Mouse (Mus musculus): ENCODE results near the gene Haghl. TPM values are rescaled to one million over a fixed set of nuclear protein-coding genes. Genes with fewer than 3 reads are reported as not detected.

The Haghl gene
- polyA plus RNA-seq, 1 experiment from 2014 or later = 130 TPM

- 83% methylated on average over 15 of the region's 15 CpGs for WGBS
- H3K27ac ChIP-seq (ENCODE audit: low read depth, low read length) = no peak overlapping the region
- no peaks in the 10 kb centered on the region for H3K9me3 ChIP-seq (replicated peaks; ENCODE audit: control insufficient read depth, low read length)
- H3K36me3 ChIP-seq (ENCODE audit: control insufficient read depth, insufficient read depth, low read length) = peaks cover 61% of the 10 kb centered on the region
- no peak for ATAC-seq
- peak overlapping the region; percentile 86 for H3K9ac ChIP-seq (ENCODE audit: low read length)
- H3K4me3 ChIP-seq (ENCODE audit: low read depth, low read length) = peak overlapping the region; percentile 64
- peaks cover 11% of the 10 kb centered on the region for H3K4me1 ChIP-seq (ENCODE audit: control insufficient read depth, insufficient read depth, low read length)
- no peak for DNase-seq (ENCODE audit: low spot score)
- H3K4me2 ChIP-seq (ENCODE audit: low read length) = peak overlapping the region; percentile 87
- no peaks in the 10 kb centered on the region for H3K27me3 ChIP-seq (replicated peaks; ENCODE audit: control insufficient read depth, insufficient read depth, low read length)
Observed at GRCm38 (mm10) chr17:25783861-25784574, 1.5 kb downstream of the Haghl start.

DNA sequence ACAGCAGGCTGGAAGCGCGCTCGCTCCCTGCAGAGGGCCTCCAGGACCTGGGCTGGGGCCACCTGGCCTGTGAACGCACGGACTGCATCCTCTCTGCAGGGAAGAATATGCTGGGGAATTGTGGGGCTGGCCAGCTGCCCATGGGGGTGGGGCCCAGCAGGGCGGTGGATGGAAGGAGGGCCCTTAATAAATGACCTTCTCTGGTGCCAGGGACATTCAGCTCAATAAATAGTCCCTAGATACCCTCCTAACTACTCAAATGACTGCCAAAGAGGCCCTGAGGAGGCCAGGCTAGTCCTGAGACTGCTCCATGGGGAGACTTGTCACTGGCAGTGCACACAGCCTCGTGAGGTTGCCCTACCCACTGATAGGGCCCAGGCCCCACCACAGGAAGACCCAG lies 2.4 kb downstream of the Haghl start:
- Histone ChIP-seq H3K27me3 (replicated peaks; ENCODE audit: control insufficient read depth, insufficient read depth, low read length) (no peaks in the 10 kb centered on the region), H3K9ac (ENCODE audit: low read length) (no peak overlapping the region), H3K4me2 (ENCODE audit: low read length) (no peak overlapping the region), H3K4me1 (ENCODE audit: control insufficient read depth, insufficient read depth, low read length) (peaks cover 11% of the 10 kb centered on the region), H3K27ac (ENCODE audit: low read depth, low read length) (no peak overlapping the region), H3K9me3 (replicated peaks; ENCODE audit: control insufficient read depth, low read length) (no peaks in the 10 kb centered on the region), H3K36me3 (ENCODE audit: control insufficient read depth, insufficient read depth, low read length) (peaks cover 56% of the 10 kb centered on the region), H3K4me3 (ENCODE audit: low read depth, low read length) (no peak overlapping the region)
- WGBS = 71% methylated on average over 7 of the region's 7 CpGs
- no peak for DNase-seq (ENCODE audit: low spot score)
- no peak for ATAC-seq

GRCm38 (mm10) chr17:25781339-25781738 lies 4.1 kb downstream of the Haghl start:
- Histone ChIP-seq H3K4me2 (ENCODE audit: low read length) (no peak overlapping the region), H3K4me3 (ENCODE audit: low read depth, low read length) (no peak overlapping the region), H3K27ac (ENCODE audit: low read depth, low read length) (no peak overlapping the region), H3K9me3 (replicated peaks; ENCODE audit: control insufficient read depth, low read length) (no peaks in the 10 kb centered on the region), H3K36me3 (ENCODE audit: control insufficient read depth, insufficient read depth, low read length) (peaks cover 53% of the 10 kb centered on the region), H3K9ac (ENCODE audit: low read length) (no peak overlapping the region), H3K27me3 (replicated peaks; ENCODE audit: control insufficient read depth, insufficient read depth, low read length) (no peaks in the 10 kb centered on the region), H3K4me1 (ENCODE audit: control insufficient read depth, insufficient read depth, low read length) (peaks cover 11% of the 10 kb centered on the region)
- DNase-seq (ENCODE audit: low spot score) (no peak), ATAC-seq (no peak)
- 82% methylated on average over 6 of the region's 6 CpGs for WGBS

DNA sequence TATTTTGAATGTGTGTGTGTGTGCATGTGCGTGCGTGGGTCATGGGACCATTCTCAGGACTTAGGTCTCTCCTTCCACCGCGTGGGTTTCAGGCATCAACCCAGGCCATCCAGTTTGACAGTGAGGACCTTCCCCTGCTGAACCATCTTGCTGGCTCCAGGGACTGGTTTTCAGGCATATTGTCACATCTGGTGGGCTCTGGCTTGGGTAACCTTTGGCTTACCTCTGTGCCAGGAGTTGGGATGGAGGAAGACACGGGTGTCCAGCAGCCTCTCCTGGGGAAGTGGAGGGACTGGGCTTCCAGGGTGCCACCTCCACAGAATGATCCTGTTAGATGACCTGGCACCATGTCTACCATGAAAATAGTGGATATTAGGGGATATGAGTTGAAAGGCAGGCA lies 7.5 kb downstream of the Haghl start:
- H3K4me3 ChIP-seq (ENCODE audit: low read depth, low read length) = no peak overlapping the region
- DNase-seq (ENCODE audit: low spot score) = no peak
- ATAC-seq = no peak
- WGBS = 93% methylated on average over 5 of the region's 5 CpGs
- H3K4me1 ChIP-seq (ENCODE audit: control insufficient read depth, insufficient read depth, low read length) = peaks cover 6% of the 10 kb centered on the region
- H3K9me3 ChIP-seq (replicated peaks; ENCODE audit: control insufficient read depth, low read length) = no peaks in the 10 kb centered on the region
- no peak overlapping the region for H3K27ac ChIP-seq (ENCODE audit: low read depth, low read length)
- no peak overlapping the region for H3K4me2 ChIP-seq (ENCODE audit: low read length)
- H3K27me3 ChIP-seq (replicated peaks; ENCODE audit: control insufficient read depth, insufficient read depth, low read length) = no peaks in the 10 kb centered on the region
- peaks cover 40% of the 10 kb centered on the region for H3K36me3 ChIP-seq (ENCODE audit: control insufficient read depth, insufficient read depth, low read length)
- no peak overlapping the region for H3K9ac ChIP-seq (ENCODE audit: low read length)

DNA sequence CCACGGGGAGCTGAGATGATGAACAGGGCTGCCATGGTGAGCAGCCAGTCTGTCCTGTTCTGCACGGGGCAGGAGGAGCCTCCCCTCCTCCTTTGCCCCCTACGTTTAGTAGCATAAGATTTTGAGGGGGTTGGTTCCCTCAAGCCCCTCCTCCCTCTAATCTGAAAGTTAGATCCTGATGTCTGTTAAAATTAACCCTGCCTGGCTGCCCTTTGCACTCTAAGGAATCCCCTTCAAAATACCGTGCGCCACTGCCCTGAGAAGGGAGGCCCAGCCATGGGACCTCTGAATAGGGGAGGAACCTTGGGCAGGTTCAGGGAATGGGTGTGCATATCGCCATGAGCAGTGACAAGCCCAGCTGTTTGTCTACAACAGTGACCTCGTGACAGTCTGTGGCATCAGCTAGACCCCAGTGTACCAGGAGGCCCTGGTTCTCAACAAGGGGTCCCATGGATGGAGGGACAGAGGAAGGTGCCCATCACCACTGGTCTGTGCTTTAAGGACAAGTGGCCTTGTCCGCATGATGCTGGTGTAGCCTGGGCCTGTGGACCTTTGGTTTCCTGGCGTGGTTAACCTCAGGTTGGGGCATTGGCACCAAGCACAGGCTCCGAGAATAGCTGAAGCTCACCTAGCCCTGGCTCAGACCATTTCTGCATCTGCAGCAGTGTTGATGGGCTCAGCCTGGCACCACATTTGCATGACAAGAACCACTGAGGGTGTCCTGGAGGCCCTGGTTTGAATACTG lies 10.0 kb downstream of the Haghl start:
- 78% methylated on average over 10 of the region's 10 CpGs for WGBS
- H3K36me3 ChIP-seq (ENCODE audit: control insufficient read depth, insufficient read depth, low read length) = peaks cover 15% of the 10 kb centered on the region
- ATAC-seq (no peak), DNase-seq (ENCODE audit: low spot score) (no peak)
- peaks cover 6% of the 10 kb centered on the region for H3K4me1 ChIP-seq (ENCODE audit: control insufficient read depth, insufficient read depth, low read length)
- no peaks in the 10 kb centered on the region for H3K9me3 ChIP-seq (replicated peaks; ENCODE audit: control insufficient read depth, low read length)
- no peak overlapping the region for H3K4me3 ChIP-seq (ENCODE audit: low read depth, low read length)
- no peak overlapping the region for H3K4me2 ChIP-seq (ENCODE audit: low read length)
- no peak overlapping the region for H3K27ac ChIP-seq (ENCODE audit: low read depth, low read length)
- no peak overlapping the region for H3K9ac ChIP-seq (ENCODE audit: low read length)
- H3K27me3 ChIP-seq (replicated peaks; ENCODE audit: control insufficient read depth, insufficient read depth, low read length) = no peaks in the 10 kb centered on the region

GRCm38 (mm10) chr17:25773549-25774120 lies 11.8 kb downstream of the Haghl start, which contains the start of gene Narfl:
Narfl (plus strand) TSS chr17:25773776.
- 0% methylated on average over 37 of the region's 37 CpGs for WGBS
- no peak within 1 kb of the TSS for H3K27ac ChIP-seq (ENCODE audit: low read depth, low read length)

DNA sequence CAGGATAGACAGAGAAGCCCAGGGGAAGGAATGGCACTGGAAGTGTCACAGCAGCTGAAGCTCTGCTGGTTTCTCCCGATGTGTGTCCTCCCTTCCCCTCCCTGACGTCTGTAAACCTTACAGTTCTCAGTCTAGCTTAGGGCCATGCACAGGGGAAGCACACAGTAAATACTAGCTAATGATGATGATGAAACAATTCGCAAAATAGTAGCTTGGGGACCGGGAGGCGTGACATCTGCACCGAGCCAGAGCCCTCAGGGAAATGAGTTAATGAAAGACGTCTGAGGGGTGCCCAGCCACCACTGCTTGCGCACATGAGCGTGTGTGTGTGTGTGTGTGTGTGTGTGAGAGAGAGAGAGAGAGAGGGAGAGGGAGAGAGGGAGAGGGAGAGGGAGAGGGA lies 16.1 kb downstream of the Haghl start:
- Histone ChIP-seq H3K36me3 (ENCODE audit: control insufficient read depth, insufficient read depth, low read length) (no peaks in the 10 kb centered on the region), H3K27ac (ENCODE audit: low read depth, low read length) (no peak overlapping the region), H3K4me3 (ENCODE audit: low read depth, low read length) (no peak overlapping the region), H3K9ac (ENCODE audit: low read length) (no peak overlapping the region), H3K4me1 (ENCODE audit: control insufficient read depth, insufficient read depth, low read length) (peaks cover 3% of the 10 kb centered on the region), H3K4me2 (ENCODE audit: low read length) (no peak overlapping the region), H3K9me3 (replicated peaks; ENCODE audit: control insufficient read depth, low read length) (no peaks in the 10 kb centered on the region), H3K27me3 (replicated peaks; ENCODE audit: control insufficient read depth, insufficient read depth, low read length) (no peaks in the 10 kb centered on the region)
- DNase-seq (ENCODE audit: low spot score) = no peak
- ATAC-seq = no peak
- 56% methylated on average over 9 of the region's 9 CpGs for WGBS

More at GRCm38 (mm10) chr17:25773549-25774120, 11.8 kb downstream of the Haghl start, which contains the start of gene Narfl:
- Histone ChIP-seq H3K9me3 (replicated peaks; ENCODE audit: control insufficient read depth, low read length) (no peaks in the 10 kb centered on the region), H3K4me3 (ENCODE audit: low read depth, low read length) (peak within 1 kb of the TSS; percentile 66), H3K9ac (ENCODE audit: low read length) (peak within 1 kb of the TSS; percentile 79), H3K36me3 (ENCODE audit: control insufficient read depth, insufficient read depth, low read length) (peaks cover 7% of the 10 kb centered on the region; the same call in 1 of the 2 replicates), H3K27me3 (replicated peaks; ENCODE audit: control insufficient read depth, insufficient read depth, low read length) (no peaks in the 10 kb centered on the region), H3K4me1 (ENCODE audit: control insufficient read depth, insufficient read depth, low read length) (peaks cover 6% of the 10 kb centered on the region), H3K4me2 (ENCODE audit: low read length) (peak within 1 kb of the TSS; percentile 77)
- ATAC-seq (peak; percentile 91), DNase-seq (ENCODE audit: low spot score) (peak; percentile 99)

- Histone ChIP-seq H3K27me3 (replicated peaks; ENCODE audit: control insufficient read depth, insufficient read depth, low read length) (no peaks in the 10 kb centered on the region), H3K4me2 (ENCODE audit: low read length) (no peak overlapping the region), H3K4me3 (ENCODE audit: low read depth, low read length) (no peak overlapping the region), H3K9me3 (replicated peaks; ENCODE audit: control insufficient read depth, low read length) (no peaks in the 10 kb centered on the region), H3K4me1 (ENCODE audit: control insufficient read depth, insufficient read depth, low read length) (no peaks in the 10 kb centered on the region), H3K9ac (ENCODE audit: low read length) (no peak overlapping the region), H3K27ac (ENCODE audit: low read depth, low read length) (no peak overlapping the region), H3K36me3 (ENCODE audit: control insufficient read depth, insufficient read depth, low read length) (no peaks in the 10 kb centered on the region)
- DNase-seq (ENCODE audit: low spot score) (peak; percentile 74), ATAC-seq (peak; percentile 66)
- 9% methylated on average over 5 of the region's 5 CpGs for WGBS
Observed at GRCm38 (mm10) chr17:25765886-25766285, 19.6 kb downstream of the Haghl start.
